Mouse (Mus musculus) gastrocnemius, adult 8-10 months (tissue): ENCODE results near the gene Nav2. TPM values are rescaled to one million over a fixed set of nuclear protein-coding genes. Genes with fewer than 3 reads are reported as not detected.

ENCODE experiments used
- DNase-seq, 2 experiments: peaks; one replicate each; pipeline ENCODE4 v3.0.0; 2022; ENCODE audit warnings: low spot score in 2 of 2
- total RNA-seq, 4 experiments: library from RNA; stranded (reverse); gene quantifications; 2 replicates each; pipeline ENCODE4 v1.2.4; 2022

Gene Nav2
- total RNA-seq, 4 experiments from 2014 or later: 15.9 to 30.8 (median 25.7) TPM

GRCm38 (mm10) chr7:49202971-49203370 lies 294.5 kb downstream of the Nav2 start:
- no peak for DNase-seq

DNA sequence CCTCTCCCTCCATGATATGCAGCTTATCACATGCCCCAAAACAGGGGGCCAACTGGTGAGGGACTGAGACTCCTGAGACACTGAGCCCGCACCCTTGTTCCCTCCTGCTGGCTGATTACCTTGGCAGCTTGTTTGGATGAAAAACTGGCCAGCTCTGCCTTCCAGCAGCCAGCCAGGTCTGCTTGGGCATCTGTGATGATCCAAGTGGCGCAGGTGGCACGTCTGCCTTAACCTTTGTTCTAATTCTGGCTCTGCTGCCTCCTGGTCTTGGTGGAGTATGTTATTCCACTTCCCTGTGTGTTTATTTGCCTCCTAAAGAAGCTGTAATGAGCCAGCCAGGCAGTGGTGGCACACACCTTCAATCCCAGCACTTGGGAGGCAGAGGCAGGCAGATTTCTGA lies 296.3 kb downstream of the Nav2 start:
- no peak for DNase-seq

GRCm38 (mm10) chr7:49205551-49205950 lies 297.0 kb downstream of the Nav2 start:
- DNase-seq: no peak

GRCm38 (mm10) chr7:49206775-49207676 lies 298.5 kb downstream of the Nav2 start:
- DNase-seq: peak in 1 of 2 experiments; percentile 24

DNA sequence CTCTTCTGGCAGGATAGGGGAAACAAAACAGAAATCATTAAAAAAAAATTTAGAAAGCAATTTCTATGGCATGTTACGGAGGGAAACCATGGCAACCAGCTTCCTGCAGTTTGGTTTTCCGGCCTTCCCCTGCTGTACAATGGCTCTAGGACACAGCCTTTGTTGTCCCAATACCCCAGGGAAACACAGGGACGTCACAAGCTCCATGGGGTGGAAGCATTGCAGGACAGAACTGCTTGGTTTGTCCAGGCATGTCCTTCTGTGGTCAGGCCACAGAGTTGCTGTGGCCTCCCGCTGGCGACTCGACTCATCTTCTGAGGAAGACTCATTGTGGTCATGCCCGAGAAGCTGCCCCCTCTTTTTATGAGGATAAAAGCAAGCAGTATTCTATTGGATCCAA lies 301.0 kb downstream of the Nav2 start:
- no peak for DNase-seq

DNA sequence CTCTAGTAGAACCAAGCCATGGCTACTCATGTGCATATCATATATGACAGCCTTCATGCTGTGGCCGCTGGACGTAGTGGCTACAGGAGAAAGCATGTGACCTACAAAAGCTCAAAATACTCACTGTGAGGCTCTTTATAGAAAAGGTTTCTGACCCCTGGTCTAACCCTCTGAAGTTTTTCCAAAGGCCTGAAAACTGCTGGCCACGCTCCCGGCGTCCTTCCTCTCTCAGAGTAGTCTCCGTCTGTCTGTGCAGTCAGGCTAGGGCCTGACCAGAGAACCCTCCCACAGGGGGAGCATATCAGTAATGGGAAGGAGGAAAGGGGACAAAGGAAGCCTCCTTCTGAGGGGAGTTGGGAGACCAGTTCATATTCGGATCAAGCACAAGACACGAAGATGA lies 302.2 kb downstream of the Nav2 start:
- no peak for DNase-seq

DNA sequence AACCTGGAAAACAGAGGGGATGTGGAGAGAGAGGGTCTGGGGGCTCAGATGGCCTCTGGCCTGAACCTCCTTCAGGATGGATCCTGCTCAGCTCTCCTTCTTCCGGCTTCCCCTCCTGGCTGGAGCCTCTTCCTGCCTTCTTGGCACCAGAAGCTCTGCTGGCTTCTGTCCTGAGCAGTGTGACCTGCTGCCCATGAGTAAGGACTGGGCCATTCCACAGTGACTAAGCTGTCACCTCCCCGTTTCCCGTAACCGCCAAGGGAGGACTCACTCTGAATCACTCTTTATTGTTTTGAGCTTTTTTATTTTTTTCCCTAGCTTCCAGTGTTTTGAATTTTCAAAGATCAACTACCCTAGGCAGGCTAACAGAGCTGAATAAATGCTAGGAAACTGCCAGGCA lies 304.5 kb downstream of the Nav2 start:
- DNase-seq: peak in 1 of 2 experiments; percentile 20

DNA sequence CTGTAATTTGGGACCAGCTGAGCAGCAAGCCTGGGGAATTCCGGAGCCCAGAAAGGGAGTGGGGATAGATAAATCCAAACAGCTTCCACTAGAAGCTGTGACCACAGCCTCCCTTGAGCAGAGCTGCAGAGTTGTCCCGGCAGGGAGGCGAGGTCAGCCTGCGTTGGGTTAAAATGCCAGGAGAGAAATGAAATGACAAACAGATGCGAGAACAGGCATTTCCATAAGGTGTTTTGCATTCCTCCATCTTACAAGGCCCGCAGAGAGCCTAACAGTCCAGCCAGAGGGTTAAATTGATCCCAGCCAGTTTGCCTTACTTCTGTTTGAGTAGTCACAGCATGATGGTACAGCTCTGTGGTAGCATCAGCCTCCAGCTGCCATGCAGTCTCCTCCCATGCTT lies 309.3 kb downstream of the Nav2 start:
- DNase-seq: no peak

DNA sequence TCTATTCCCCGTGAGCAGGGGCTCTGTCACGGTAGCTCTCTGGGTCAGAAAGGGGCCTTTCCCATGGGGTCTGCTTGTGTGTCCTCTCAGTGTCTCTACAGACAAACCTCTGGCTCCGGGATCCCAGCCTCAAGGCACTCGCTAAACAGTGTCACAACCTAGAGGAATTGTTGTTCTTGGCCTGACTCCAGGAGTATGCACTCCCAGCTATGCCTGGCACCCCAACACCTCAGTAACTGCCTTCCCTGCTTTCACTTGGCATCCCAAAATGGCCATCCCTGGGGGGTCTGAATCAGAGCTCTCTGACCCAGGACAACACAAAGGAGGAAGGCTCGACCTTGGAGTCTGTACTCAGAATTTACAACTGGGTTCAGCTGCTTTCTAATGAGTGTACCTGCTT lies 317.2 kb downstream of the Nav2 start:
- no peak for DNase-seq

GRCm38 (mm10) chr7:49232969-49233368 lies 324.5 kb downstream of the Nav2 start:
- no peak for DNase-seq

GRCm38 (mm10) chr7:49234288-49234687 lies 325.8 kb downstream of the Nav2 start:
- no peak for DNase-seq

- no peak for DNase-seq
Observed at GRCm38 (mm10) chr7:49235271-49235681, 326.8 kb downstream of the Nav2 start.

GRCm38 (mm10) chr7:49235821-49236220 lies 327.3 kb downstream of the Nav2 start:
- DNase-seq: no peak

GRCm38 (mm10) chr7:49240461-49240860 lies 331.9 kb downstream of the Nav2 start:
- DNase-seq: no peak

DNA sequence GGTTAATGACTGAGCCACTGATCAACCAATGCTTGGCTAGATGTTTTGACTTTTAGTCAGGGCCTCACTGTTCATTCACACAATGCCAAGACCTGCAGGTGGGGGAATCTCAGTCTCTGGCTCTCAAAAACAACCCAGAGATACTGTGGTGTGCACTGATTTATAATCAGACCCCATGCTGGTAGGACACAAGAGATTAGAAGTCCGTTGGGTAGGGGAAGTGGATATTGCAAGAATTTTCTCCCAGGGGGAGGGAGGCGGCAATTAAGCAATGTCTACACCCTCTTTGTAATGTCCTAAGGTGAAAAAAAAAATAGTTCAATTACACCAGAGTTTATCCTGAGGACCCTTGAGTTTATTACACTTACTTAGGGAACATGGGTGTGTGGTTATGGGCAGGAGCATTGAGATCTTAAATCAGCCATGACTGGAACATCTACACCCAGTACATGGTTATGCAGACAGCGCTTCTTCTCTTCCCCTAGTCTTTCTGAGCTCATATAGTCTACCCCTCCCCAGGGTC lies 332.8 kb downstream of the Nav2 start:
- no peak for DNase-seq

GRCm38 (mm10) chr7:49242261-49242660 lies 333.7 kb downstream of the Nav2 start:
- no peak for DNase-seq

- no peak for DNase-seq
Observed at GRCm38 (mm10) chr7:49243079-49243478, 334.6 kb downstream of the Nav2 start.

DNA sequence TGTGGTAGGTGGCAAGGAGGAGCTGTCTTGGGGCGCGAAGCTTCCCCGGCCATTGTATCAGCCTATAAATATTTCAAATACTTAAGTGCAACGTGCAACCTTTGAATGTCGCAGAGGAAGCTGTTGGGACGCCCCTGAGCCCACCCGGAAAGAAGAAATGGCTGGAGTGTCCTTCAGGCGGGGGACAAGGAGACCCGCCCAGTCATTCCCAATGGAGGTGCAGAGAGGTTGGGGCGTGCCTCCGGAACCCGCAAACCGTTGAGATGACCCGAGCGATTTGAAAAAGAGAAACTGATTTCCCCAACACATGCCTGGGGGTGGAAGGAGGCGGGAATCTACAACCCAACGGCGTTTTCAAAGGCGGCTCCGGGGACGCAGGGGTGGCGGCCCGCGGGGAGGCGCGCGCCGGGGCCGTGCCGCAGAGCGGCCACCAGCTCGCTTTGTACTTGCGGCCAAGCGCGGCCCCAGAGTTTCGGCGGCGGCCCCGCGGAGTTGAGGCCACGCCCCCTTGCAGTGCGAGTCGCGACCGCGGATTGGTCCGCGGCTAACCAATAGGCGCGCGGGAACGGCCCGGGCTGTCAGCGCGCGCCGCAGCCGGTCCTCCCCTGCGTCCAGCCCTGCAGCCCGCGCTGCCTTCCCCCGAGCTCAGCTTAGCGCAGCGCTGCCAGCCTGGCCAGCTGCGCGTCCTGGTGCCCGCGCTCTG lies 337.2 kb downstream of the Nav2 start:
- DNase-seq: peak; percentile 78 to 87

DNA sequence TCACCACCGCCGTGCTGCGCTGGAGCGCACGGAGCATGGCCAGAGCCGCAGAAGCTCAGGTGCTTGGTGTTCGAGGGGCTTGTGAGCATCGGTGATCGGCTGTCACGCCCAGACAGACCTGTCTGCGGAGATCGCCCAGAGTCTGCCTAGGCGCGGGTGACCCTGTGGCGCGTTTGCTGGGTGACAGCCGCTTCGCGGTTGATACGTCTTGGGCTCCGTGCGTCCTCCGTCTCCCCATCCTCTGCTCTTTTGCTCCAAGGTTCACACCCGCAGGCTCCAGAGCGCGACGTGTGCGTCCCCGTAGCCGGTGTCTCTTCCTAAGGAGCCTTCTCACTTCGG lies 337.7 kb downstream of the Nav2 start:
- DNase-seq: no peak

DNA sequence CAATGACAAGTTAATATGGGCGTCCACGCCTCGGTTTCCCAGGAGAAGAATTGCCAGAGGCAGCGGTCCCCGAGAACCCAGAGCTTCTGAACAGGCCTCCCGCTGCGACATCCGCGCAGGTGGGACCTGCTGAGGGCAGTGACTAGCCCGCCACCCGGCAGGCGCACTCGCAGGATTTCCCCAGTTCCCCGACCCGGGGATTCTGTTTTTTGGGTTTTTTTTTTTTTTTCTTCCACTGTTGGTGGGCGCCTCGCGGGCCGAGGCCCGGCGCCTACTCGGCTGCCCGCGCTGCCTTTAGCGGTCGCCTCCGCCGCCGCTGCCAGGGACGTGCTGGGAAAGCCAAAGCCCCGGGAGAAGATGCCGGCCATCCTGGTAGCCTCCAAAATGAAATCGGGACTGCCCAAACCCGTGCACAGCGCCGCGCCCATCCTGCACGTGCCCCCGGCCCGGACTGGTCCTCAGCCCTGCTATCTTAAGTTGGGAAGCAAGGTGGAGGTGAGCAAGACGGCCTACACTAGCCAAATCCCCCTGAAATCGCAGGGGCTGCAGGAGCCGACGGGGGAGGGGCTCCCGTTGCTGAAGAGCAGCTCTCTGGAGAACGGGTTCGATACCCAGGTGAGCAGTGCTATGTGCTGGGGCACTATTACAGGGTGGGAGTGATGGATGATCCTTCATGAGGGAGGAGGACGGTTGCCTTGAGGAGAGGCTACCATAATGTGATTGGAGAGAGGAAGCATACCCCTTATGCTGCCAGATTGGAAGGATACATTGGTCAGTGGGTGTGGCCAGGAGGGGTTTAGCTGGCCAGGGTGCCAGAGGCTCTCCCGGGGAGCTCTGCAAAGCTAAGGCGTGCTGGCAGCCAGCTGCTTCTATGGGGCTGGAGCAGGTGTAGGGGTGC lies 338.3 kb downstream of the Nav2 start:
- DNase-seq: no peak

GRCm38 (mm10) chr7:49247744-49248331 lies 339.3 kb downstream of the Nav2 start:
- DNase-seq: peak; percentile 32 to 61
